Mouse (Mus musculus) cerebellum, adult 18-20 months (tissue): ENCODE data around the gene Gm45194.
A peak's percentile ranks its signal among the peaks of the same experiment; 100 is the strongest.

Source experiments
- DNase-seq, 2 experiments: peaks; one replicate each; pipeline ENCODE4 v3.0.0; 2021

The Gm45194 gene

DNA sequence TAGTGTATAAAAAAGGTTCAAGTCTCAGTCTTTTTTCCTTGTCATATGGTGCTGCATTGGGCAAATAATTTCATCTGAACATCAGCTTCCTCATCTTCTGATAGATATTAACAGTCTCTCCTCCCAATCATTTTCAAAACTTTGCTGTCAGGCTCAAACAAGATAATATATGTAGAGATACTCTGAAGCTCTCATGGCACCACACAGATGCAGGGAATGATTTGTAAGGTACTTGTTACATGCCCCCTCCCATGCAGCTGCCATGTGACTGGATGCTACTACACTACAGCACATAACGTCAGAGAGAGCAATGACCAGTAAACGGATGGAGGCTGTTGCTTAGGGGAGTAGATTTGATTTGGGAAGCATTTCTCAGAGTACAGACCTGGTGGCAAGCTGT lies at the start of gene Gm45194:
Gene Gm45194, plus strand, starts transcription at position 301 of the 400 bp plus-strand sequence.
- DNase-seq, result no peak

DNA sequence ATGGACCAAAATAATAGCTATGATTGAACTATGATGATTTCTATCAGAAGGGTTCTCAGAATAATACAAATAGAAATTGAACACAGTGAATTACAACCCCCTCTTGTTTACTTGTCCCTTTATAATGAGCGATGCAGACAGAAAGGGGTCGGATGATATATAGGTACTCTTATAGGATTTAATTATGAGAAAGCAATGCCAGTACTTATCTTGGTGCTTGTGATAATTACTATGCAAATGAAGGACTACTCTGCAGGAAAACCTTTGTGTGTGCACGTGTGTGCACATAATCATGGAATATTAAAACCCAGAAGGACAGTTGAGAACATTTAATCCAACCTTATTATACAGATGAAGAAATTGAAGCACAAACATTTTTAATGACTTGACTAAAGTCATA lies 35.3 kb upstream of the Gm45194 start:
- DNase-seq, result no peak

DNA sequence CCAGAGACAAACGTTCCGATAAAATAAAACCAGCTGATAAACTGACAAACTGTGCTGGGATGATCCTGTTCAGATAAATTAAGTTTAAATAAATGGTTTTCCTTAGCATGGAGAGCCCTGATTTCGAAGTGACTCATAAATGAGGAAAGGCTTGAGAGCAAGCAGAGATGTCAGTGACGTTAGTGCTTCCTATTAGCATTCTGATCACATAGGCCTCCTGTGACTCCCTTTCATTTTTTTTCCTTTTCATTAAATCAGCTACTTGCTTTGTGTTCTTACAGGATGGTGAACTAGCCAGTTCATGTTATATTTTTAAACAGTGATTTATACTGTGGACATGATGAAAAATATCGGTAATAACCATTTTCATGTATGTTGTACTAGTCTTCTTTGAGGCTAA lies 9.9 kb upstream of the Gm45194 start:
- no peak for DNase-seq

DNA sequence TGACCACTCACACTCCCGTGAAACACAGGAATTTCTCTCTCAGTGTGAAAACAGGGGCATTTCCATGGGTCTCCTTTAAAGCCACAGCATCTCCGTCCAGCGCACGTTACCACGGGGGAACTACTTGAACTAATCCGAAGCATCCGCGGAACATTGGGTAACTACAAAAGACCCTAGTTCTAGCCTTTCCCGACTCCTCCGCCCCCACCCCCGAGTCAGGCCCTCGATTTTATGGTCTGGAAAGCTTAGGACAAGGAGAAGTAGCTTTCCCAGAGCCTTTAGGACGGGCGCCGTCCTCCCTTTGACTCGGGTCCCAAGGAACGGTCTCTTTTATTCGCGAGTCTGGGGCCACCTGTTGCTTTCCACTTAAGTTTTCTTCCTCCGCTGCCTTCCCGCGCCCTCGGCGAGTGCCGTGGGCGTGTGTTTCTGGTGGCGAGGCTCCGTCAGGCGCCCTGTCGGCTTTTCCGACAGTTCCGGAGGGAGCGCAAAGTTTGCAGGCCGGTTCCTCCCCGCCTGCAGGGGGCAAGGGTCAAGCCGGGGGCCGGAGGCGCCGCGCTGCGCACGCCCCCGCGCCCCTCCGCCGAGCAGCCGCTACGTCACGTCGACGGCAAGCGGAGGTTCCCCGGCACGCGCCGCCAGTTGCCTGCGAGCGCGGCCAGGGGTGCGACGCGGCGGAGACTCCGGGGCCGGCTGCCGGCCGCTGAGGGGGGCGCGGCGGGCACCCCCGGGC lies 3.3 kb downstream of the Gm45194 start:
- peak in 1 of 2 experiments; percentile 3 for DNase-seq

DNA sequence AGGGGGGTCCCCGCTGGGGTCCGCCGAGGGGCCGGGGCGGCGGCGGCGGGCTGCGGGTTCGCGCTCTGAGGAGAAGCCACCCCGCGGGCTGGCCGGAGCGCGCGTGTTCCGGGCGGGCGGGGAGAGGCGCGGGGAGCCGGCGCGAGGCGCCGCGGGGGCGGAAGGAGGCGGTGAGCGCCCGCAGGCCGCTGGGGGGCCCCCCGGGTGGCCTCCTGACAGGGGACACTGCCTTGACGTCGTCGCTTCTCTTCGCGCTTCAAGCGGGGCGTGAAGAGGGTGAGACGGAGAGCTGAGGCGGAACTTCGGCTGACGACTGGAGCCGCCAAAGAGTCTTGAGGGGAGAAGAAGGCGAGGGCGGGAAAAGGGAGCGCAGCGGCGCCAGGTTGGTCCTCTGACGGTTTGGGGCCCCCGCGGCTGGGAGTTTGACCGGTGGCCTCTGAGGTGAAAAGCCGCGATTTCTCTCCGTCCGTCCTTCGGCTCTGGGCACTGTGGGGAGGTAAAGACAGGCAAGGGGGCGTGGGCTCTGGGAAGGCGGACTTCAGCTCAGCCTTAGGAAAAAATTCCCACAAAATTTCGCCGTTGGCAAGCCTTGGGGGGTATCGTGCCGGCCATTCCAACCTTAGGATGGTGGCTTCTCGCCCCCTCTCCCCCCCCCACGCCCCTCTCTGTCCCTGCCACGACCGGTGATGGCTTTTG lies 4.0 kb downstream of the Gm45194 start:
- peak in 1 of 2 experiments; percentile 4 for DNase-seq

DNA sequence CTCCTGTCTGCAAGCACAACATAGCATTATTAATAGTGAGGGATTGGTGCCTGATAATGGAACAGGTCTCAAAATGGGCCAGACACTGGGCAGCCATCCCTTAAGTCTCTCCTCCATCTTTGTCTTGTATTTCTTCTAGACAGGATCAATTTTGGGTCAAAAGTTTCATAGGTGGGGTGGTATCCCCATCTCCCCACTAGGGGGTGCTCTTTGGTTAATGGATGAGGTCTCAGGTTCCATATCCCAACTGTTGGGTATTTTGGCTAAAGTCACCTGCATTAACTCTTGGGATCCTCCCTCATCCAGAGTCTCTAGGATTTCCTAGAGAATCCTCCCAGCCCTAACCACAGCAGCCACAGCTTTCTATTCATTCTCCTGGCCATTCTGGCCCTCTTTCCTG lies 26.2 kb downstream of the Gm45194 start:
- no peak for DNase-seq

DNA sequence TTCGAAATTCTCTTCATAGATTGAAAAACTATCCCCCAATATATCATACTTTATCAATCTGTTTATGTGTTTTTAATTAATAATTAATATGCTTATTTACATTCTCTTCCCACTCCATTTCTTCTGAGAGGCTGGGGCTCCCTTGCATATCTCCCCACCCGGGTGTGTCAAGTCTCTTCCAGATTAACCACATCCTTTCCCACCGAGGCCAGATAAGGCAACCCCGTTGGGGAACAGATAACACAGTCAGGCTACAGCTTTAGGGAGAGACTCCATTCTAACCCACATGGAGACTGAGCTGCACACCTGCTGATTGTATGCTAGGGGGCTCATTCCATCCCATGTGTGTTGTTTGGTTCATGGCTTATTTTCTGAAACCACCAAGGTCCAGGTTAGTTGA lies 69.7 kb downstream of the Gm45194 start:
- DNase-seq, result no peak

DNA sequence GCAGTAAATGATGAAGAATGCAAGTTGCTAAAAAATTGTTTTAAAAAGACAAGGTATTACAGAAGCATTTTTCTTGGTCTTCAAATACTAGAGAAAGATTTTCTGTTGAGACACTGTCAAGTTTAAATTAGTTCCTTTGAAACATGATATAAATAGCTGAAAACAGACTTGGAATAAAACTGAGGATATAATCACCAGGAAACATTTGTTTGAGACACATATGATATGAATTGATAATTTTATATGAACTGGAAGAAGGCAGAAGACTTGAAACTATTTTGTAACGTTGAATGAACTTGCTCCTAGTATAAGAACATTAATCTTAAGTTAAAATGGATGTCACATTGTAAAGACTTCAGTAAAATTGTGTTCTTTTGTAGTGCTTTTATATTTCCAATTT lies 108.5 kb downstream of the Gm45194 start:
- DNase-seq, result no peak

DNA sequence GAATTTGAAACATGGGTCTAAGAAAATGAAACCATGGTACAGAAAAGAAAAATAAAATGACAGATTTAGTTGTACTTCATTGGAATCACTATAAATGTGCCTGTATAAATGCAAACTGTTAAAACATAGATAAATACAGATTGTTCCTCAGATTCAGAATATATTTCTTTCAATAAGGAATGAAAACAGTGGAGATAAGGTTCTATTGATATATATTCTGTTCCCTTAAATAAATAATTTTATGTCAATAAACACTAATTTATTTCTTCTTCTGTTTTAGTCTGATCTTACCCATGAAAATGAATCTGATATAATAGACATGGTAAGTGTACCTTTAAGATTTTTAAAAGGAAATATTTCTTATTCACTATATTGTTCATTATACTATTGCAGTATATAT lies 119.5 kb downstream of the Gm45194 start, which contains the start of gene Tex16:
Gene Tex16, plus strand, starts transcription at position 301 of the 400 bp plus-strand sequence.
- no peak for DNase-seq

DNA sequence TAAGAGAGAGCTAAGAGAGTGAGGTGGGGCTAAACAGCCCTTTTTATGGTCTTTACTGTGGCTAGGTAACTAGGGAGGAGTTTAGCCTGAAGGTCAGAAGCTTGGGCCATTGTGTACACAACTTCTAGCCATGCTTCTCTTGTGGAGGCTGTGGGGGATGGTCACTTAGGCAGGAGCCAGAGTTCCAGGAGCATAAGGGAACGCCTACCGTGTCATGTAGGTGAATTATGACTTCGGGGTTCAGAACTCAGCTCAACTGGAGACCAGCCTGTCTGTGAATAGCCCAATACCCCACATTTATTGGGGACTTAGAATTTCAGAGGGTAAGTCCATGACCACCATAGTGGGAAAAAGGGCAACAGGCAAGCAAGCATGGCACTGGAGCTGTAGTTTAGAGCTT lies 347.6 kb downstream of the Gm45194 start, which contains the start of gene 4933403O08Rik:
Gene 4933403O08Rik, plus strand, starts transcription at position 301 of the 400 bp plus-strand sequence.
- no peak for DNase-seq

DNA sequence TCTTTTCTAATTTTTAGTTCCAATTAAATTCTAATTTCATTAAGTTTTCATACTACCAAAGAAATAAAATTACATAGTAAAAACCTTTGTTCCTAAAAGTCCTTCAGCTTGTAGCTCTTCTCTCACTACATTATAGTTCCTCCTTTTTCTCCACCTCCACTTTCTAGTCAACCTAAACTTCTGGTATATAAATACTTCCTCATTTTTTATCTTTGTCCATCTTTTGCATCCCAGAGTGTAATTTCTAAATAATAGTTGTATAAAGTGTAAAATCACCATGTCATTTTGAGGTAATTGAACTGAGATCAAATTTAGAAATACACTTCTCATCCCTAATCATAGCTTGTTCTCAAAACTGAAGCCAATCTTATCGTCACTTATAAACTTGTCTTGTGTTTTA lies 351.7 kb downstream of the Gm45194 start:
- DNase-seq, result no peak

DNA sequence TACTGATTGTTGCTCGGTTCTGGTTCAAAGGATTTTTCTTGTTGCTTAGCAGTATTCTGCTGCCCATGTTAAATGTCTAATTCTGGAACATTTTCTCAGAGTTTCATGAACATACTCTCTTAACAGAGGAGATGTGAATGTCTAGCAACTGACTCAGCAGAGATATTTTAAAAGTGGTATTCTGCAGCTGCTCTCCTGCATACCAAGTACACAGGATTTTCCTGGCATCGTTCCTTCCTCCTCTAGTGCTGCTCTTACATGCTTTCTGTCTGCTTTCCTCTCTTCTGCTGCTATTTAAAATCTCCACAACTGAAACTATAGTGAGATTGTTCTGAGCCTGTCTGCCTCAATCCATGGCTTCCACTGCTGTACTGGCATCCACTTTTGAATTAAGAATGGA lies 364.3 kb downstream of the Gm45194 start:
- DNase-seq, result no peak

DNA sequence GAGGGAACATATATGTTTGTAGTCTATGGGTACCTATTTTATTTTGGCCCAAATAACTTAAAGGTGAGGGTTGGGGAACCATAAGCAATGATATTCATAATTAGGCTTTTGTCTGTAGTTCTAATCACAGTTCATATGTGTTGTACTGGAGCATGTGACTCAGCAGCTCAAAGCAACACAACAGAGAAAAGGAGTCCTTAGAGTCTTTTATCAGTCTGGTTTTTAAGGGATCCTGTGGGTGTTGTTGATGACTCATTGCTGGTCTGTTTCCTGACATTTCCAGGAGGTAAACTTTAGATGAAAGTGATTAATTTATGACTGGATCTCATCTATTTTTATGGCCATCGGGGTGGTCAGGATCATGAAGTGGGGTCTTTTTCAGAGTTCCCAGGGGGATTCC lies 382.4 kb downstream of the Gm45194 start:
- DNase-seq, result no peak
